In the genomic region with DNA sequence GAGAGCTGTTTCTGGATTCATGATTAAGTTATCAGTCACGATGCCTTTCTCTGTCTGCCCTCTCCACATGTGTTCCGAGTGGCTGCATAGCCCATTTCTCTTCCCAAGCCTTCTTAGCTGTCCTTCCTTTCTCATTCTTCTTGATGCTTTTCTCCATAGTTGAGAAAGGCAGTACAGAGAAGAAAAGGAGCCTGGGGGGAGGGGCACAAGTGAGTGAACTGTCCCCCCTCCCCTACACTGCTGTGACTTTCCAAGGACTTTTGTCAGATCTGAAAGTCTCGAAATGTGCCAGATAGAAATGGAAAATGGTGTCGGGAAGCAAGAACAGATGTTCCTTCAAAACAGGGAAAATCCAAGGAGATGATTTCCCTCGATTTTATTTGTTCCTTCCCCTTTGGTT, we compare ENCODE assay signal across 24 mouse cellular contexts.
DNase-seq lines count a peak whose midpoint lies in the region; ATAC-seq and TF ChIP-seq lines count a peak whose summit lies in the region.
"Had no signal": no experiment of that assay in that cellular context is flagged by ENCODE, and none has a peak within 500 bp of the region (broad histone marks: within the 10 kb centered on the region; RNA-seq: fewer than 3 reads in every experiment).

No protein-coding gene starts in this region.

- no peaks in the 10 kb centered on the region for H3K27me3 ChIP-seq in lung, postnatal 0 days (replicated peaks; ENCODE audit: insufficient read depth, low read length)
- no peaks in the 10 kb centered on the region for H3K27me3 ChIP-seq in stomach, postnatal 0 days (ENCODE audit: control insufficient read depth, insufficient read depth, low read length)
- H3K27me3 ChIP-seq: forebrain, embryonic 13.5 days; heart, embryonic 12.5 days; heart, embryonic 15.5 days had no signal

- H3K27ac ChIP-seq in lung, postnatal 0 days (ENCODE audit: low read length), result no peak overlapping the region
- H3K27ac ChIP-seq in stomach, postnatal 0 days (replicated peaks), result no peak overlapping the region
- H3K27ac ChIP-seq: forebrain, embryonic 10.5 days; forebrain, embryonic 13.5 days; gastrocnemius, adult 2 months; heart, embryonic 15.5 days; hindbrain, embryonic 14.5 days; hindbrain, postnatal 0 days had no signal

- H3K4me1 ChIP-seq in lung, postnatal 0 days (ENCODE audit: insufficient read depth, low read depth, low read length), result no peaks in the 10 kb centered on the region
- no peaks in the 10 kb centered on the region for H3K4me1 ChIP-seq in stomach, postnatal 0 days (replicated peaks; ENCODE audit: control insufficient read depth, insufficient read depth)
- H3K4me1 ChIP-seq: forebrain, embryonic 10.5 days; forebrain, embryonic 13.5 days; heart, embryonic 15.5 days had no signal

- H3K36me3 ChIP-seq in lung, postnatal 0 days (ENCODE audit: insufficient read depth, low read length), result no peaks in the 10 kb centered on the region
- H3K36me3 ChIP-seq in stomach, postnatal 0 days (ENCODE audit: control insufficient read depth, insufficient read depth, low read length), result no peaks in the 10 kb centered on the region
- H3K36me3 ChIP-seq: forebrain, embryonic 10.5 days; heart, embryonic 12.5 days; heart, embryonic 15.5 days had no signal

- H3K4me2 ChIP-seq in lung, postnatal 0 days (replicated peaks; ENCODE audit: low read depth, low read length), result no peak overlapping the region
- no peak overlapping the region for H3K4me2 ChIP-seq in stomach, postnatal 0 days (replicated peaks; ENCODE audit: low read depth)
- H3K4me2 ChIP-seq: forebrain, embryonic 13.5 days; heart, embryonic 12.5 days; heart, embryonic 15.5 days; hindbrain, embryonic 14.5 days had no signal

- no peak for TF ChIP-seq CTCF in lung, postnatal 0 days (IDR thresholded peaks at IDR 0.05)
- TF ChIP-seq CTCF in stomach, postnatal 0 days (IDR thresholded peaks at IDR 0.05; ENCODE audit: low read depth), result no peak

- H3K9me3 ChIP-seq in lung, postnatal 0 days (ENCODE audit: low read length), result no peaks in the 10 kb centered on the region
- H3K9me3 ChIP-seq in stomach, postnatal 0 days (ENCODE audit: control insufficient read depth, low read length), result no peaks in the 10 kb centered on the region
- H3K9me3 ChIP-seq: forebrain, embryonic 10.5 days; forebrain, embryonic 13.5 days; heart, embryonic 12.5 days; heart, embryonic 15.5 days had no signal

- H3K4me3 ChIP-seq in lung, postnatal 0 days (ENCODE audit: low read depth, low read length), result no peak overlapping the region
- no peak overlapping the region for H3K4me3 ChIP-seq in stomach, postnatal 0 days (ENCODE audit: low read depth, low read length)
- H3K4me3 ChIP-seq: forebrain, embryonic 10.5 days; forebrain, embryonic 13.5 days; gastrocnemius, adult 2 months; heart, embryonic 12.5 days; heart, embryonic 15.5 days had no signal

- no peak for TF ChIP-seq EP300 in lung, postnatal 0 days (IDR thresholded peaks at IDR 0.05)
- TF ChIP-seq EP300 in stomach, postnatal 0 days (optimal IDR thresholded peaks at IDR 0.05), result no peak

- no peak overlapping the region for H3K9ac ChIP-seq in lung, postnatal 0 days (replicated peaks; ENCODE audit: low read depth)
- H3K9ac ChIP-seq in stomach, postnatal 0 days (ENCODE audit: low read length), result no peak overlapping the region
- H3K9ac ChIP-seq: forebrain, embryonic 13.5 days; heart, embryonic 12.5 days; heart, embryonic 15.5 days; hindbrain, embryonic 14.5 days had no signal

- peak; percentile 87 for DNase-seq in heart, adult 11 months
- no peak for DNase-seq in heart, postnatal 4 days
- peak; percentile 50 for DNase-seq in lung, postnatal 0 days (ENCODE audit: low spot score)
- peak; percentile 67 for DNase-seq in lung, postnatal 10 days
- peak; percentile 50 for DNase-seq in lung, postnatal 36 days
- DNase-seq in stomach, postnatal 0 days (ENCODE audit: low spot score), result no peak
- DNase-seq: adrenal gland, adult 8-10 months; cerebellum, adult 18-20 months; cerebellum, adult 9-10 months; cerebellum, postnatal 14 days; gastrocnemius, adult 2 months; gastrocnemius, postnatal 14 days; heart, adult 18-20 months; heart, postnatal 10 days; heart, postnatal 36 days had no signal

- no peak for ATAC-seq in lung, postnatal 0 days
- ATAC-seq in stomach, postnatal 0 days (ENCODE audit: low FRiP score, low TSS enrichment), result no peak
- ATAC-seq: CD4-positive, CD25-positive, alpha-beta regulatory T cell, adult 4 months; forebrain, embryonic 13.5 days; forebrain, embryonic 16.5 days; hindbrain, postnatal 0 days; inflammation-experienced regulatory T-cells, adult 6 months had no signal

- 48% methylated on average over 5 of the region's 5 CpGs for WGBS in lung, postnatal 0 days
- 68% methylated on average over 5 of the region's 5 CpGs for WGBS in stomach, postnatal 0 days

Comparison
In these comparisons a context has a peak if more than half of its experiments do, and no peak if none do; other contexts are left out.
1. DNase-seq: peak in heart, adult 11 months (single experiment), lung, postnatal 0 days (single experiment), lung, postnatal 10 days (single experiment) and lung, postnatal 36 days (single experiment); none in heart, postnatal 4 days (single experiment) and stomach, postnatal 0 days (single experiment).